Mouse (Mus musculus) neutrophil, adult 5-6 weeks (primary cell): ENCODE measurements around the gene Inafm2. TPM values are rescaled to one million over a fixed set of nuclear protein-coding genes. Genes with fewer than 3 reads are reported as not detected.

Experiments used
- ATAC-seq: fragments of 151-379, 151-347 bp; 2 replicates; pipeline ENCODE4 v1.8.0; 2017; ENCODE audit warnings: mild to moderate bottlenecking, moderate TSS enrichment; ENCODE audit not compliant: insufficient number of reproducible peaks, poor library complexity, low FRiP score, severe bottlenecking; ENCODE audit errors: extremely low read depth
- total RNA-seq: library from RNA; stranded (forward); fragments of 200-1000 nt; gene quantifications from 2 replicates; pipeline ENCODE4 v1.2.3, GENCODE M21; 2017

Gene Inafm2
- total RNA-seq: 19.8 and 20.9 TPM in 2 replicates

- ATAC-seq: peak; percentile 66
Measured at GRCm38 (mm10) chr2:118745232-118745884, at the start of gene Inafm2. Inafm2 (plus strand) TSS chr2:118745758.

- no peak for ATAC-seq
Measured at GRCm38 (mm10) chr2:118696451-118697308, 48.9 kb upstream of the Inafm2 start.

DNA sequence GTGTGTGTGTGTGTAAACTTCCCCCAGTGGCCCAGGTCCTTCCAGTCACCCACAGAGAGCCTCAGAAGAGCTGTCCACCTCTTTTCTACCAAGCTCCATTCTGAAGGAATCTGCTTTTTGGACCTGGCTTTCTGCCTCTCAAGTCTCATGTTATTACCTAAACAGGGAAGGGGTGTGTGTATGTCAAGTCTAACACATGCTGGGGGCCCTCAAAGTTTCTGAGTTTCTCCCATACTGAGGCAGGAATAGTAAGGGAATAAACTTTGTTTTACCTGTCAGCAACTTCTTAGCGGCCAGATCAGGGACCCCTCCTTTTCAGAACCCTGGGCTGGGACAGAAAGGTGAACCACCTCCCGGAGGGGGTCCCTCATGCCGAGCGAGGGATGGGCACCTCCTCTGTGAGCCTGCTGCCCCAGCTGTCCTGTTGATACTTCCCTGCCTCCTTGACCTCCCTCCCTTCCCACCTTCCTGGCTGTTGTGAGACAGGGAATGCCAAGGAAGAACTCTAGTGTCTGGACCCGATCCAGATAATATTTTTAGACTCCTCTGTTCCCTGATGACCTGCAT, 48.2 kb upstream of the Inafm2 start:
- ATAC-seq: no peak

DNA sequence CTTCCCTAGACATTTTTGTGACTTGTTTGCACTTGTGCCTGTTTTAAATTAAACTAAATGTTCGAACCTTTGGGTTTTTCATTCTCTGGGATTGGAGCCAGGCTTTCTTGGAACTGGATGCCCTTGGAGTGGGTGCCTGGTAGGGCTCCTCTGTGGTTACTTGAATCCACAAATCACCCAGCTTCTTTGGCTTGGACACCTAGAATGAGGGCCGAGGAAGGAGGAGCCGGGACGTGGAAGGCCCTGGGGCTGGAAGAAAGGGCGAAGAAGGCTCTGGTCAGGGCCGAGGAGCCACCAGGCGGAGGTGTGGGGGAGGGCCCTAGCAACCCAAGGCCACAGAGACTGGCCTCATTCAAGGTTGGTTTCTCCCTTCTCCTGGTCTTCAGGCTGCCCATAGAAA, 47.6 kb upstream of the Inafm2 start:
- no peak for ATAC-seq

GRCm38 (mm10) chr2:118700179-118701062, 45.1 kb upstream of the Inafm2 start:
- ATAC-seq: peak; percentile 72

GRCm38 (mm10) chr2:118701161-118701560, 44.4 kb upstream of the Inafm2 start:
- no peak for ATAC-seq

- no peak for ATAC-seq
Measured at GRCm38 (mm10) chr2:118701971-118702882, 43.3 kb upstream of the Inafm2 start.

DNA sequence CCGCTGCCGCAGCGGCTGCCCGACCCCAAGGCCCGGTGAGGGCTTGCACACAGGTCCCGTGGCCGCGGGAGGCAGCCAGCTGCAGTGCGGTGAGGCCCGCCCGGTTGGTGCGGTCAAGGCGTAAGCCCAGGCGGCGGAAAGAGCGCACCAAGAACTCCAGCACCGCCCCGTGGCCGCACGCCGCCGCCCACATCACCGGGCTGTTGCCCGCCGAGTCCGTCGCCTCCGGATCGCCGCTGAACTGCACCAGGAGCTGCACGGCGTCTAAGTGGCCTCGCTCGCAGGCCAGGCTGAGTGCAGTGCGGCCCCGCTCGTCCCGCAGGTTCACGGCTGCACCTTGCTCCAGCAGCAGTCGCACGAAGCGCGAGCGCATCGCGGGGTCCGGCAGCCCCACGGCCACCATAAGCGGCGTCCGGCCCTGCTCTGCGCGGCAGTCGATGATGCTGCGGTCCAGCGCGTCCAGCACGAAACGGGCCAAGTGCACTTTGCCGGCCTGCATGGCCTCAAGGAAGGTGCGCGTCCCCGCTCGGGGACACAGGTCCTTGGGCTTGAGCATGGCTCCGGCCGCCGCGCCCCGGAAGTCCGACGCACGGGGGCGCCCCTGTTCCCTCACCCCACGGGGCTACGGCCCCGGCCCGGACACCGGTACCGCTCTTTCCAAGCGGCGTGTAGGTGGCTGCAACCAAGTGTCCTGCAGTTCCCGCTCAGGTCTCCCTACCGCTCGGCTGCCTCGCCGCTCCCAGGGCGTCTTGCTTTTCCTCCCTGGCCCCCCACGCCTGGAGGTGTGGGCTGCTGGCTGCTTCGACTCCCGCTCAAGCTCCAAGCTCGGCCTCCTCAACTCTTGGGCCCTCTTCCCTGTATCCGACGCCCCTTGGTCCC, 42.4 kb upstream of the Inafm2 start:
- ATAC-seq: no peak

DNA sequence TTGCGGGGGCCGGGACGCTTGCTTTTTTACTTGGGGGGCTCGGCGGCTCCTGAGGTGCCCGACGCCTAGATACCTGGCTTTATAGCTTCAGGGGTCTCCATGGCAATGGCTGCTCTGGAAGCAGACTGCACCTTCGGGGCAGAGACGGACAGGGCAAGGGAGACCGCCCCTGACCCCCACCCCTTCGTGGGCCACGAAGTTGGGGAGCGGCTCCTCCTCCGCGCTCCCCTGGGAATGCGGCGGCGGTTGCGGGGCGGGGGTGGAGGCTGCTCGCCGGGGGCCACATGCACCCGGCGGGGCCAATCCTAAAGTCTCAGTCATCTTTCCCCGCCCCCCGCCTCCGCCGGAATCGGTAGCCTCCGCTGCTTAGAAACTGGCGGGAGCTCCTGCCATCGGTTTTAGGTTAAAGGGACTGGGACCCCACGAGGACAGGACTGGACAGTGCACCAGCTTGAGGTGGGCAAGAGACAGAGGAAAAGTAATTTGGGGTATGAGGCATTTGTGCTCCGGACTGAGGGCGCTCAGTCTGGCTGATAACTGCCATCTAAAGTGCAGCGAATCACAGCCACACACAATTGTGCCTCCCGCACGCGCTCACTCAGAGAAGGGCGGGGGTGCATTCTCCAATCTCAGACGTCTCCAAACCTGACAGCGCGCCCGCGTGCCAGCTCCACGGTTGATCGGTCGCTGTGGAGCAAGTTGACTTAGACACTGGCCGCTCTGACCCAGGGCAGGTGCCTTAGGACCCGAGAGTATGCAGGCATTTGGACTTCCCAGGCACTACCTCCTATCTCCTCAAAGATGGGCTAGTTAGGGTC, 41.4 kb upstream of the Inafm2 start, which contains the start of gene Ankrd63:
Gene Ankrd63, minus strand, starts transcription at position 51 of the 818 bp plus-strand sequence.
- no peak for ATAC-seq

- no peak for ATAC-seq
Measured at GRCm38 (mm10) chr2:118706436-118706835, 39.1 kb upstream of the Inafm2 start.

GRCm38 (mm10) chr2:118708472-118708871, 37.1 kb upstream of the Inafm2 start:
- ATAC-seq: no peak

GRCm38 (mm10) chr2:118709655-118710221, 35.8 kb upstream of the Inafm2 start:
- no peak for ATAC-seq

GRCm38 (mm10) chr2:118711038-118711494, 34.5 kb upstream of the Inafm2 start:
- no peak for ATAC-seq

GRCm38 (mm10) chr2:118713631-118714030, 31.9 kb upstream of the Inafm2 start:
- peak; percentile 46; the same call in 1 of the 2 replicates for ATAC-seq

- no peak for ATAC-seq
Measured at GRCm38 (mm10) chr2:118714230-118714629, 31.3 kb upstream of the Inafm2 start.

- no peak for ATAC-seq
Measured at GRCm38 (mm10) chr2:118716677-118717076, 28.9 kb upstream of the Inafm2 start.
